Mouse (Mus musculus) forebrain, embryonic 11.5 days (tissue): ENCODE results near the gene Shcbp1. TPM values are rescaled to one million over a fixed set of nuclear protein-coding genes. Genes with fewer than 3 reads are reported as not detected.
"Not testable (repeated sequence)": the region's sequence is repeated elsewhere in the genome, so short reads cannot be mapped to it uniquely, and the experiment has no call there.

Source experiments
- ATAC-seq: fragments of 200-750 bp; cut with Nextera tagmentation; replicated peaks from 2 replicates; pipeline ENCODE4 v1.8.0; 2017; ENCODE audit warnings: moderate TSS enrichment; ENCODE audit not compliant: low FRiP score
- DNase-seq: peaks from one replicate; pipeline ENCODE4 v3.0.0-alpha.2; 2017; ENCODE audit warnings: low spot score
- H3K27ac ChIP-seq: fragments of 300-500 bp; sonication (generic); 2 replicates; pipeline ENCODE4 v1.5.1; 2014; ENCODE audit warnings: low read depth, low read length
- H3K27me3 ChIP-seq: fragments of 300-500 bp; sonication (generic); 2 replicates; pipeline ENCODE4 v1.6.1; 2014; ENCODE audit warnings: mild to moderate bottlenecking, low read length, mixed read lengths; ENCODE audit not compliant: control insufficient read depth, insufficient read depth
- H3K36me3 ChIP-seq: fragments of 300-500 bp; sonication (generic); 2 replicates; pipeline ENCODE4 v1.6.1; 2014; ENCODE audit warnings: mild to moderate bottlenecking, low read length, moderate library complexity, mixed read lengths; ENCODE audit not compliant: control insufficient read depth, insufficient read depth
- H3K4me1 ChIP-seq: fragments of 300-500 bp; sonication (generic); replicated peaks from 2 replicates; pipeline ENCODE4 v1.6.1; 2014; ENCODE audit warnings: low read length, mixed read lengths; ENCODE audit not compliant: control insufficient read depth, insufficient read depth
- H3K4me2 ChIP-seq: fragments of 300-500 bp; sonication (generic); 2 replicates; pipeline ENCODE4 v1.6.1; 2014; ENCODE audit warnings: low read depth, mild to moderate bottlenecking, low read length, moderate library complexity, mixed read lengths; ENCODE audit not compliant: severe bottlenecking
- H3K4me3 ChIP-seq: fragments of 300-500 bp; sonication (generic); 2 replicates; pipeline ENCODE4 v1.5.1; 2014; ENCODE audit warnings: low read depth, low read length
- H3K9ac ChIP-seq: fragments of 300-500 bp; sonication (generic); 2 replicates; pipeline ENCODE4 v1.6.1; 2014; ENCODE audit warnings: low read length
- H3K9me3 ChIP-seq: fragments of 300-500 bp; sonication (generic); 2 replicates; pipeline ENCODE4 v1.6.1; 2016; ENCODE audit warnings: low read length, mixed read lengths; ENCODE audit not compliant: control insufficient read depth
- WGBS: fragments of 180-500 bp; shearing (Covaris S2); extraction: QIAGEN DNeasy Blood & Tissue Kit; methylation state at CpG from one replicate; pipeline ENCODE4 v1.1.7; 2014; 5-methylcytosine and 5-hydroxymethylcytosine counted together
- polyA plus RNA-seq: library from polyadenylated mRNA; unstranded; fragments of >200 nt; fragmentation: Nextera tagmentation; extraction: Ambion mirVana; gene quantifications from 2 replicates; pipeline ENCODE4 v1.2.1, GENCODE M21; 2014

Gene Shcbp1
- polyA plus RNA-seq, 1 experiment from 2014 or later: 94.9 TPM

DNA sequence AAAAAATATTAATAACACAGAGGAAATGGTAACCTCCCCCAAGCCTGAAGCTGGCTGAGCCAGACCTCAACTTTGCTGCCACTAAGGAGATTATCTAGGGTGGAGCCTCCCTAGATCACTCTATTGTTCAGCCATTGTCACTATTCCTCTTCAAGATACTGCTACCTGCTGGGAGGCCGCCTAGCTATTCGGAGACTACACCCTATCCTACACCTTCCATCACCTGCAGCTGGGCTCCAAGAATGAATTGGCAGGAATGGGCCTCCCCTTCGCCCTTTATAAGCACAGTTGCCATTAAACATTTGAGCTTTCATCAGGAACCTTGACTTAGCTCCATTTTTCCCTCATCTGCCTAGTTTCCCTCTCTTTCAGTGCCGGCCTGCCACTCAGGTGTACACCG is 71.0 kb downstream of the Shcbp1 start:
- not testable (repeated sequence) for DNase-seq, H3K9me3 ChIP-seq, H3K4me2 ChIP-seq, H3K27me3 ChIP-seq, H3K36me3 ChIP-seq, H3K27ac ChIP-seq, H3K4me1 ChIP-seq, H3K4me3 ChIP-seq, ATAC-seq, H3K9ac ChIP-seq
- WGBS: 64% methylated on average over 5 of the region's 5 CpGs

DNA sequence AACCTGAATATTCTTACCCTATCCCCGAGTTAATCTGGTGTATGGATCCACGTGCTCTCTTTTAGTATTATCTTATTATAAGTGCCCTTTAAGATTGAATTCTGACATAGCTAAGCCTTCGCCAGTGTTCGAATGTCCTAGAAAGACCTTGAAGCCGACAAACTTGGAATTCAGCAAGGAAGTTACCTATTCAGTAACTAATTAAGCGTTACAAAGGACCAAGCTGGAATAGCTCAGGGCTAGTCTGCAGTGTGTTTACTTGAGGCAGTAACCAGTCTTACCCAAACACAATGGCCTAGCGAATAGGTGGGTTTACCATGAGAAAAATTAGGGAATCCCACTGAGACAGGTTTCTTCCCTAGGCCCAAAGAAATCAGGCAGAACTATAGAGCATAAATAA is 71.5 kb downstream of the Shcbp1 start:
- H3K4me1 ChIP-seq, H3K27ac ChIP-seq, H3K36me3 ChIP-seq, DNase-seq, H3K9ac ChIP-seq, H3K9me3 ChIP-seq, H3K4me3 ChIP-seq, ATAC-seq, H3K27me3 ChIP-seq, H3K4me2 ChIP-seq: not testable (repeated sequence)
- WGBS: 86% methylated on average over 7 of the region's 7 CpGs

DNA sequence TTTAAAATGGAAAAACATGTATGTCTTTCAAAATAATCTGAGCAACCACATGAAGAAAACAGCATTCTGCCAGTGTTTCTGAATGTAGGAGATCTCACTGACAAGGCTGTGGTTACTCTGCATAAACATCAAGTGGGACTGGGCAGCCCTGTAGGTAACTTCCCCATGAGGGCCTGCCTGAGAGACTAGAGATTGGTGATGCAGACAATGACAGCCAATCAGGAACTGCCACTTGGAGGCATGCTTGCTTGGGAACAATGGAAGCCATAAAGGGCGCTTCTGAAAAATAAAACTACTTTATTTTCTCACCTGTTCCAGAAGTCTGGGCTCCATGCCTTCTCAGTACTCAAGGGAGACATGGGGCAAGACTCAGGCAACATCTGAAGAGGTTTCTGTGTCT is 87.7 kb downstream of the Shcbp1 start:
- Histone ChIP-seq H3K9ac (no peak overlapping the region), H3K4me1 (no peaks in the 10 kb centered on the region), H3K4me3 (no peak overlapping the region), H3K36me3 (no peaks in the 10 kb centered on the region), H3K9me3 (no peaks in the 10 kb centered on the region), H3K4me2 (no peak overlapping the region), H3K27me3 (no peaks in the 10 kb centered on the region), H3K27ac (no peak overlapping the region)
- ATAC-seq (no peak), DNase-seq (no peak)
- WGBS: 60% methylated on average over 1 of the region's 1 CpGs

Other genes starting within 250 kb of the Shcbp1 start
- 16.5 and 16.6 TPM in 2 replicates for gene Zfp958, start 166.4 kb downstream of the Shcbp1 start, polyA plus RNA-seq